Mouse (Mus musculus) layer of hippocampus, postnatal 25 days (tissue): ENCODE measurements around the gene Chil1. TPM values are rescaled to one million over a fixed set of nuclear protein-coding genes. Genes with fewer than 3 reads are reported as not detected.
A peak's percentile ranks its signal among the peaks of the same experiment; 100 is the strongest.

Source experiments
- DNase-seq, 2 experiments: peaks; one replicate each; pipeline ENCODE4 v3.0.0; 2022; ENCODE audit warnings: mixed read lengths in 2 of 2, low spot score in 1 of 2; ENCODE audit errors: extremely low spot score in 1 of 2
- total RNA-seq, 2 experiments: library from RNA; stranded (reverse); gene quantifications; 2 replicates each; pipeline ENCODE4 v1.2.3; 2021

The Chil1 gene
- total RNA-seq, 2 experiments from 2014 or later, result 7.3 to 10.8 TPM

- DNase-seq, result no peak
Observed at GRCm38 (mm10) chr1:134226739-134227138, 44.8 kb downstream of the Chil1 start.

- no peak for DNase-seq
Observed at GRCm38 (mm10) chr1:134229806-134230575, 48.0 kb downstream of the Chil1 start.

- no peak for DNase-seq
Observed at GRCm38 (mm10) chr1:134230638-134231228, 48.8 kb downstream of the Chil1 start.

GRCm38 (mm10) chr1:134231270-134231669 is 49.3 kb downstream of the Chil1 start:
- no peak for DNase-seq

GRCm38 (mm10) chr1:134231681-134232080 is 49.7 kb downstream of the Chil1 start:
- no peak for DNase-seq

DNA sequence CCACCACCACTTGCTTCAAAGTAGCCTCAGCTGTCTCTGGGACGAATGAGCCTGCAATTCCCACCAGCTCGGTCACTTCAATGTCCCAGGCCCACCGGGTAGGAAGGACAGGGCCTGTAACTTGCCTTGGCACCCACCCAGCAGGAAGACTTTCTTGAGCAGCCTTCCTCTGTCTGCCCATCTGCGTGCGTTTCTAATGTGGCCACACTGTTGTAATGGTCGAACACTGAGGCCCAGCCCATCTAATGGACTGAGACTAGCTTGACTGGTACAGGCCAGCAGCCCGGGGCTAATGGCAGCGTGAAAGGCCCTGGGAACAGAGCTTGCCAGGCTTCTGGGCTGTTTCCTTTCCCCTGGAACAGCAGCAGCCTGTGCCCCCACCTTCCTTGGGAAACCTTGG is 50.4 kb downstream of the Chil1 start:
- no peak for DNase-seq

DNA sequence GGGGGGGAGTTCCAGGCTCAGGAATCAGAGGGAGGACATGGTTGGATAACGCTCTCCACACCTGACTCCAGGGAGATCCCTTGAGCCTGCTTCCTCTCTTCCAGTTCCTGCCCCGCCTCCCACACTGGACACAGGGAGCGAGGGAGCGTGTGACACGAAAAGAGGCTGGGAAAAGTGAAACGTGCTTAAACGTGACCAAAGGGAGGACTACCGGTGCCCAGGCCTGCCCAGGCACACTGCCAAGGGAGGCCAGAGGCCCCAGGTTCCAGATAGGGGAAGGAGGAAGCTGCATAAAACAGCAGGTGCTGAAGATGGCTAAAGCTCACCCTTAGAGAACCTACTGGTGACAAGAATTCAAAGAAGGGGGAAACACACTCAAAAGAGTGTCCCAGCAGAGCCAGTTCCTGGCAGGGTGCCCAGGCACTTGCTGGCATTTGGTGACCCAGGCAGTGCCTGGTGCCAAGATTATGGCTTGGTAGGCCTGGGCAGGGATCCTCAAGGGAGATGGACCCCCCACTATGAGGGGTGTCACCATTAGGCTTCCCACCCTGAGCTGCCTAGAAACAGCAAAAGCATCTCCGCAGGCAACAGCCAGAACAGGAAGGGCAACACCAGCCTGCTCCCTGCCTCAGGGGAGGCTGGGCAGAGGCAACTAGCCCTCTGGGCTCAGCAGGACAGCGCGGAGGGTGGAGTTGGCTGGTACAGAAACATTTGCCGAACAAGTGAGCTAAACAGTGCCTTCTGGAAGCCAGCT is 51.0 kb downstream of the Chil1 start:
- peak; percentile 55 to 69 for DNase-seq

DNA sequence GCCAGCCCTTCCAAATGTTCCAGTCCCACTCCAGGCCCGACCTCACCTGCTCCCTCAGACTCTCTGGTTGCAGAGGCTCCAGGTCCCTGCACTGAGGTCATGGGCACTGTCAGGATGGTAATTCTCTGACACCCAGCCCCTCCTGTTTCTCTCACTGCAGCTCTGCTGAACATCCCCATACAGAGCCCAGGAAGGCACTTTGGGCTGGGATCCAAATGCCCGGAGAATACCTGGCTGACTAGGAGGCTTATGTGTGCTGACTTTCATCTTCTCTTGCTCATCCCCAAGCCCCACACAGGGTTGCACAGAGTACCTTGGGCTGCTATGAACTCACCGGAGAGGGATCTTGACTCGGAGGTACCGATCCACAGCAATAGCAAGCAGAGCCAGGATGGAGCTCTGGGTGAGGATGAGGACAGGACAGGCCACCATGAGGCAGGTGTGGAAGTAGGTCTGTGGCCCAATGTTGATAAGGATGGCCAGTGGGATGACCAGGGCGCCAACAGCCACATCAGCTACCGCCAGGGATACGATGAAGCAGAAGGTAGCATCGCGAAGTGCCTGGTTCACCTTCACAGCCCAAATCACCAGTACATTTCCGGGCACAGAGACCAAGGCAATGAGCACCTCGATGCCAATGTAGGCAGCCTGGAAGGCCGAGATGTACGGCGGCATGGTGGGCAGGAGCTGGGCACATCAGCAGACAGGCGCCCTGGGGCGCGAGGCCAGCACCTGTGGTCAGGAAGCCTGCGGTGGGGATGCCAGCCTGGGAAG is 51.9 kb downstream of the Chil1 start:
- DNase-seq, result no peak

GRCm38 (mm10) chr1:134234455-134235390 is 52.7 kb downstream of the Chil1 start:
- peak; percentile 62 to 67 for DNase-seq

- no peak for DNase-seq
Observed at GRCm38 (mm10) chr1:134235391-134235921, 53.5 kb downstream of the Chil1 start, which contains the start of gene Adora1. Gene Adora1 (minus strand): TSS chr1:134235431.

DNA sequence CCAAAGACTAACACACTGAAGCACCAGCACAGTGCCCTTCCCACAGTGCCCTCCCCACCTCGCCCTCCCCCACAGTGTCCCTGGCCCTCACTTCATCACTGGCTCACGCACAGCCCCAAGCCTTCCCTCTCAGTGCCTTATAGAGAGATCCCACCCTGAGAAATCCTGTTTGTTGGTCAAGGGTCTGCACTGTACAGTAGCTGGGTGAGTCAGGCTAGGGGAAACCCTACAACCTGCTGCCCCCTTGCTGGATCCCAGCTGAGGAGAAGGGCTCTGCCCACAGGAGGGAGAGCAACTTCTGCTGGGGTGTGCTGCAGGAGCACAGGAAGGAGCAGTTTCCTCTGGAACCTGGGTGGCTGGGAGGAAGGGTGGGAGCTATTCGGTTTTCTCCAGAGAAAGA is 54.2 kb downstream of the Chil1 start:
- DNase-seq, result no peak

- DNase-seq, result no peak
Observed at GRCm38 (mm10) chr1:134237438-134237837, 55.5 kb downstream of the Chil1 start.

Other genes with a start within 250 kb of the Chil1 start
- 1 to 10 TPM; 3.2 to 5.4 TPM for gene Fmod, start 144.9 kb upstream of the Chil1 start, total RNA-seq
- gene Btg2, start 103.1 kb upstream of the Chil1 start, total RNA-seq, result 10 to 100 TPM; 17.0 to 18.1 TPM
- under 1 TPM in 1 of 2 experiments, not detected in 1; 0.22 TPM for gene Chit1, start 70.9 kb upstream of the Chil1 start, total RNA-seq
- under 1 TPM; 0.17 to 0.19 TPM for gene Mybph, start 11.3 kb downstream of the Chil1 start, total RNA-seq
- gene Adora1, start 53.3 kb downstream of the Chil1 start, total RNA-seq, result 100 to 1,000 TPM; 224 to 230 TPM
- not detected for gene Myog, start 107.8 kb downstream of the Chil1 start, total RNA-seq
- 10 to 100 TPM; 69.3 to 78.8 TPM for gene Ppfia4, start 150.8 kb downstream of the Chil1 start, total RNA-seq
- 10 to 100 TPM; 73.0 to 91.4 TPM for gene Tmem183a, start 179.8 kb downstream of the Chil1 start, total RNA-seq
- not detected for gene 4933406M09Rik, start 203.8 kb downstream of the Chil1 start, total RNA-seq
- gene Cyb5r1, start 223.4 kb downstream of the Chil1 start, total RNA-seq, result 10 to 100 TPM; 28.7 to 33.2 TPM
- 10 to 100 TPM; 58.7 to 61.1 TPM for gene Adipor1, start 233.2 kb downstream of the Chil1 start, total RNA-seq